In the genomic region with DNA sequence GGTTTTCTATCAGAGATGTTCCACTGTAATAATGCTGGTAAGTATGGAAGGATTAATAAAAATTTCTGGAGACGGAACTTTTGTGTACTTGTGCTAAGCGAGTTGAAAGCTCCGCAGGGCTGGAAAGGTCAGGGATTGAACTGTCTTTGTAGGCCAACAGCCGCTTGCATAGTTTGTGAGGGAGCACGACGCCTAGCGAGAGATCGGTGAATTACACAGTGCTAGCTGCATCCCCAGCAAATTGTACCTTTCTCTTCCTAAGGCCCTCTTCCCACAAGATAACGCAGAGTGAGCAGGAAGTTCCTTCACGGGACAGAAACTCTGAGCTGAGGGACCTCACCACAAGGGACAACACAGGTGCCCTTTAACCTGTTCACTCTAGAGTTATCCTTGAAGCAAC, we compare ENCODE assay signal across 8 mouse cellular contexts. TPM values are rescaled to one million over a fixed set of nuclear protein-coding genes. Genes with fewer than 3 reads are reported as not detected.
DNase-seq lines count a peak whose midpoint lies in the region; ATAC-seq lines count a peak whose summit lies in the region.

No protein-coding gene starts in this region.

- H3K4me2 ChIP-seq in heart, embryonic 14.5 days (ENCODE audit: low read length), result peak overlapping the region; percentile 85
- peak overlapping the region; percentile 92 for H3K4me2 ChIP-seq in liver, embryonic 13.5 days
- H3K4me2 ChIP-seq in stomach, embryonic 16.5 days (ENCODE audit: low read depth, low read length), result peak overlapping the region; percentile 80

- peak overlapping the region; percentile 85 for H3K9ac ChIP-seq in heart, embryonic 14.5 days (ENCODE audit: low read length)
- H3K9ac ChIP-seq in liver, embryonic 13.5 days, result peak overlapping the region; percentile 87
- H3K9ac ChIP-seq in stomach, embryonic 16.5 days (ENCODE audit: low read length), result peak overlapping the region; percentile 81

- H3K4me3 ChIP-seq in brown adipose tissue, adult 24 weeks (ENCODE audit: insufficient read depth, low read depth, low read length), result peak overlapping the region; percentile 84
- H3K4me3 ChIP-seq in heart, embryonic 14.5 days (ENCODE audit: control insufficient read depth in 1 of 2, insufficient read depth in 1 of 2, low read depth in 1 of 2, low read length in 2 of 2), result peak overlapping the region; percentile 62 to 73; a peak in 3 of 4 replicates
- H3K4me3 ChIP-seq in liver, embryonic 13.5 days (replicated peaks), result peak overlapping the region; percentile 79
- peak overlapping the region; percentile 69 for H3K4me3 ChIP-seq in stomach, embryonic 16.5 days (replicated peaks; ENCODE audit: low read length)

- H3K27ac ChIP-seq in brown adipose tissue, adult 24 weeks (replicated peaks; ENCODE audit: low read depth, low read length), result peak overlapping the region; percentile 44
- H3K27ac ChIP-seq in heart, embryonic 14.5 days (replicated peaks in 1 of 2; ENCODE audit: control insufficient read depth in 1 of 2, insufficient read depth in 1 of 2, low read depth in 2 of 2, low read length in 2 of 2), result peak overlapping the region in 1 of 2 experiments; percentile 81; a peak in 2 of 4 replicates
- H3K27ac ChIP-seq in liver, embryonic 13.5 days, result peak overlapping the region; percentile 85
- H3K27ac ChIP-seq in stomach, embryonic 16.5 days (ENCODE audit: low read length), result peak overlapping the region; percentile 39; the same call in 1 of the 2 replicates

- no peaks in the 10 kb centered on the region for H3K4me1 ChIP-seq in brown adipose tissue, adult 24 weeks (ENCODE audit: control insufficient read depth, insufficient read depth, insufficient read length, low read length)
- no peaks in the 10 kb centered on the region for H3K4me1 ChIP-seq in heart, embryonic 14.5 days (ENCODE audit: control insufficient read depth in 2 of 2, insufficient read depth in 2 of 2, low read length in 2 of 2)
- H3K4me1 ChIP-seq in liver, embryonic 13.5 days (replicated peaks), result peaks cover 19% of the 10 kb centered on the region
- 0 out of 2 replicates have a peak, but pooled peaks cover 2% of the 10 kb centered on the region for H3K4me1 ChIP-seq in stomach, embryonic 16.5 days (ENCODE audit: control insufficient read depth, insufficient read depth, low read length)

- peaks cover 24% of the 10 kb centered on the region for H3K36me3 ChIP-seq in heart, embryonic 14.5 days (ENCODE audit: control insufficient read depth, insufficient read depth, low read length)
- H3K36me3 ChIP-seq in liver, embryonic 13.5 days, result peaks cover 27% of the 10 kb centered on the region
- H3K36me3 ChIP-seq in stomach, embryonic 16.5 days (ENCODE audit: control insufficient read depth, insufficient read depth, low read length), result peaks cover 11% of the 10 kb centered on the region; the same call in 1 of the 2 replicates

- whole genome bisulfite sequencing in heart, embryonic 14.5 days, result 2% methylated on average over 10 of the region's 10 CpGs
- under 1% methylated on average over 10 of the region's 10 CpGs for WGBS in liver, embryonic 13.5 days (ENCODE audit: insufficient replicate concordance)
- WGBS in stomach, embryonic 16.5 days, result 1% methylated on average over 10 of the region's 10 CpGs

- no peaks in the 10 kb centered on the region for H3K9me3 ChIP-seq in heart, embryonic 14.5 days (ENCODE audit: control insufficient read depth, low read length)
- H3K9me3 ChIP-seq in liver, embryonic 13.5 days (replicated peaks), result no peaks in the 10 kb centered on the region
- no peaks in the 10 kb centered on the region for H3K9me3 ChIP-seq in stomach, embryonic 16.5 days (replicated peaks; ENCODE audit: control insufficient read depth, low read length)

- no peaks in the 10 kb centered on the region for H3K27me3 ChIP-seq in heart, embryonic 14.5 days (ENCODE audit: control insufficient read depth, insufficient read depth, low read length)
- no peaks in the 10 kb centered on the region for H3K27me3 ChIP-seq in liver, embryonic 13.5 days
- H3K27me3 ChIP-seq in stomach, embryonic 16.5 days (ENCODE audit: control insufficient read depth, insufficient read depth, low read length), result no peaks in the 10 kb centered on the region

- no peak for ATAC-seq in heart, embryonic 14.5 days (ENCODE audit: insufficient number of reproducible peaks, insufficient read depth, low FRiP score, low read depth)
- ATAC-seq in liver, embryonic 13.5 days (ENCODE audit: low read depth), result peak; percentile 59
- ATAC-seq in stomach, embryonic 16.5 days (ENCODE audit: insufficient read depth, low FRiP score), result no peak; the same call in 1 of the 2 replicates

- DNase-seq in CD4-positive helper T cell, adult 2 months (ENCODE audit: low read depth, low spot score), result peak; percentile 88
- DNase-seq in fat pad, adult 2 months (ENCODE audit: extremely low read depth, low read depth, low spot score), result peak; percentile 30
- DNase-seq in kidney, postnatal 14 days, result peak; percentile 91
- peak; percentile 84 for DNase-seq in liver, embryonic 13.5 days
- peak; percentile 89 for DNase-seq in neural tube, embryonic 10.5 days (ENCODE audit: extremely low spot score, low spot score)

RNA-seq across cellular contexts. Expression of a gene that starts 0.9 kb away (rescaled TPM):
- polyA plus RNA-seq in brown adipose tissue, adult 24 weeks (2012; ENCODE audit: insufficient read depth, insufficient read length, missing spikeins), result 18.2 and 29.3 TPM in 2 replicates
- 18.8 and 20.2 TPM in 2 replicates for polyA plus RNA-seq in heart, embryonic 14.5 days (2014; fragmentation: Nextera tagmentation; extraction: Ambion mirVana)
- polyA plus RNA-seq in liver, embryonic 13.5 days (2015; fragmentation: Nextera tagmentation; extraction: Ambion mirVana), result 13.0 and 18.1 TPM in 2 replicates
- 21.8 and 24.1 TPM in 2 replicates for polyA plus RNA-seq in stomach, embryonic 16.5 days (2015; fragmentation: Nextera tagmentation; extraction: Ambion mirVana)

RNA-seq across cellular contexts. Expression of a gene that starts 0.9 kb away (rescaled TPM):
- 1.2 and 1.9 TPM in 2 replicates for polyA plus RNA-seq in brown adipose tissue, adult 24 weeks (2012; ENCODE audit: insufficient read depth, insufficient read length, missing spikeins)
- polyA plus RNA-seq in heart, embryonic 14.5 days (2014; fragmentation: Nextera tagmentation; extraction: Ambion mirVana), result 1.5 and 1.8 TPM in 2 replicates
- 0.21 and 0.28 TPM in 2 replicates for polyA plus RNA-seq in liver, embryonic 13.5 days (2015; fragmentation: Nextera tagmentation; extraction: Ambion mirVana)
- polyA plus RNA-seq in stomach, embryonic 16.5 days (2015; fragmentation: Nextera tagmentation; extraction: Ambion mirVana), result 1.00 and 1.6 TPM in 2 replicates

RNA-seq across cellular contexts. Expression of a gene that starts 31.5 kb away (rescaled TPM):
- 0.95 and 1.2 TPM in 2 replicates for polyA plus RNA-seq in brown adipose tissue, adult 24 weeks (2012; ENCODE audit: insufficient read depth, insufficient read length, missing spikeins)
- 57.1 and 59.9 TPM in 2 replicates for polyA plus RNA-seq in heart, embryonic 14.5 days (2014; fragmentation: Nextera tagmentation; extraction: Ambion mirVana)
- polyA plus RNA-seq in liver, embryonic 13.5 days (2015; fragmentation: Nextera tagmentation; extraction: Ambion mirVana), result 20.2 and 24.7 TPM in 2 replicates
- polyA plus RNA-seq in stomach, embryonic 16.5 days (2015; fragmentation: Nextera tagmentation; extraction: Ambion mirVana), result 43.9 and 47.3 TPM in 2 replicates

Comparison
In these comparisons a context has a peak if more than half of its experiments do, and no peak if none do; other contexts are left out.
1. DNase-seq: peak in every context shown above with its lines; median percentile 91 in kidney, postnatal 14 days; 89 in neural tube, embryonic 10.5 days; 88 in CD4-positive helper T cell, adult 2 months; 84 in liver, embryonic 13.5 days; 30 in fat pad, adult 2 months.